Mouse (Mus musculus): Measurements from ENCODE around the gene Igfbp6. TPM values are rescaled to one million over a fixed set of nuclear protein-coding genes. Genes with fewer than 3 reads are reported as not detected.

The Igfbp6 gene
- total and polyA plus RNA-seq, 3 experiments: 0.30 to 1.3 TPM; not detected in 1

DNA sequence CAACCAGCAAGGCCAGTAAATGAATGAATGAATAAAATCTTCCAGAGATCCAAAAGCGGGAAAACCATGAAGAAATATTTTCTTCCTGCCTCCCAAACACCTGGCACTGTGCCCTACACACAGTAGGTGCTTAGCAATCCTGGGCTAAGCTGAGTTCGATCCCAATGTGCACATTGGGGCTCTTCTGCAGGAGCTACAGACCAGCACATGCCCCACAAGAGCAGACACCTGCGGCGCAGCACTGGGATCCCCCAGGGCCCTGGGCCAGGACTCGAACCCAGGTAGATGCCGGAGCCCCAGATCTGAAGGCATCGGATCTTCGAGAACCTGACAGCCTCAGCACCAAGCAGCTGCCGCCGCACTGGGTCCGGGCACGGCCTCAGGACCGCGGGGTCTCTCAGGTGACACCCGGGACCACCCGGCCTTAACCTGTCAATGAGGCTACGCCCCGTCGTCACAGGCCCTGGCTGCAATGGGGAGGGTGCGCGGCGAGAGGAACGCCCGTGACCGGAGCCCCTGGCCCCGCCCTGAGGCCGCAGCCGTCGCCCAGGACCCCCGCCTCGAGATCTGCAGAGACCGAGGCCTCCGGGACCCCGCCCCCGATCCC, 8.5 kb upstream of the Igfbp6 start:
- Histone ChIP-seq H3K36me3 (replicated peaks) (peaks cover 32% of the 10 kb centered on the region), H3K27me3 (ENCODE audit: insufficient read depth, low read length) (no peaks in the 10 kb centered on the region; the same call in 1 of the 2 replicates), H3K4me3 (ENCODE audit: low read depth, low read length) (peak overlapping the region; percentile 91), H3K4me1 (ENCODE audit: insufficient read depth, low read depth, low read length) (peaks cover 37% of the 10 kb centered on the region), H3K9me3 (replicated peaks) (no peaks in the 10 kb centered on the region)
- no peak for DNase-seq (ENCODE audit: low spot score)
- no peak for ATAC-seq (ENCODE audit: extremely low read depth, insufficient number of reproducible peaks, low FRiP score, poor library complexity, severe bottlenecking)
- TF ChIP-seq GATA1 (IDR thresholded peaks at IDR 0.05; ENCODE audit: borderline replicate concordance, low read length): no peak
- TF ChIP-seq CTCF (IDR thresholded peaks at IDR 0.05; ENCODE audit: low read depth, low read length): no peak
- no peak for TF ChIP-seq POLR2AphosphoS5 (IDR thresholded peaks at IDR 0.05; ENCODE audit: insufficient replicate concordance, low read depth, low read length)
- TF ChIP-seq TAL1 (conservative IDR thresholded peaks at IDR 0.05; ENCODE audit: low read depth, low read length): no peak
- no peak for TF ChIP-seq GATA2 (IDR thresholded peaks at IDR 0.05; ENCODE audit: borderline replicate concordance, low read depth, low read length)

DNA sequence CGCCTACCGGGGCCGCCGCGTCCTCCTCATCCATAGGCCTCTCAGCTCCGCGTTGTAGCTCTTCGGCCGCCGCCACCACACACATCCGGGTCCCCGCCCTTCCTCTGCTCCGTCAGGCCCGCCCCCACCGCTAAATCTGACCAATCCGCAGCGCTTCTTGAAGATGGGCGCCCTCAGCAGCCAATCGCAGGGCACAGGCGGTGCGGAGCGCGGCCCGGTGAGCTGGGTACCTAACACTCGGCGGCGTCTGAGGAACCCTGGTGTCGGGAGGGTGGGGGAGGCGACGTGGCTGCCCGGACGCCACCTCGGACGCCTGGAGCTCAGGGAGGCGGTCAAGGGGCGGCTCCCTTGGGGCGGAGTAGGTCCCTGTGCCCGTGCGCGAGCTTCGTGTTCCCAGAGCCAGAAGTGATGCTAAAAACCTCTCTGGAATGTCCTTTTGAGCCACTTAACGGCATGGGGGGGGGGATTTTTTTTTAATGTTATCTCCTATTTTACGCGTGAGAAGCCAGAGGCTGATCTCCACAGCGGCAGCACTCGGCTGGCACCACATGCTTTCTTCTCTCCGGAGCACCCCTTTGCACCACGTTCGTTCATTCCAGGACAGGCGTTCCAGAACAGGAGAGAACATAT, 7.9 kb upstream of the Igfbp6 start, which contains the start of gene Spryd3:
Spryd3 (minus strand) TSS at position 106 of the 630 bp plus-strand sequence.
- ATAC-seq (ENCODE audit: extremely low read depth, insufficient number of reproducible peaks, low FRiP score, poor library complexity, severe bottlenecking): peak; percentile 99
- peaks cover 25% of the 10 kb centered on the region for H3K36me3 ChIP-seq (replicated peaks)
- H3K4me1 ChIP-seq (ENCODE audit: insufficient read depth, low read depth, low read length): peaks cover 37% of the 10 kb centered on the region
- DNase-seq (ENCODE audit: low spot score): peak; percentile 100
- no peaks in the 10 kb centered on the region for H3K9me3 ChIP-seq (replicated peaks)
- peaks cover under 1% of the 10 kb centered on the region; the same call in 1 of the 2 replicates for H3K27me3 ChIP-seq (ENCODE audit: insufficient read depth, low read length)
- no peak for TF ChIP-seq TAL1 (conservative IDR thresholded peaks at IDR 0.05; ENCODE audit: low read depth, low read length)
- no peak for TF ChIP-seq GATA2 (IDR thresholded peaks at IDR 0.05; ENCODE audit: borderline replicate concordance, low read depth, low read length)
- TF ChIP-seq CTCF (IDR thresholded peaks at IDR 0.05; ENCODE audit: low read depth, low read length): no peak
- TF ChIP-seq GATA1 (IDR thresholded peaks at IDR 0.05; ENCODE audit: borderline replicate concordance, low read length): no peak
- TF ChIP-seq POLR2AphosphoS5 (IDR thresholded peaks at IDR 0.05; ENCODE audit: insufficient replicate concordance, low read depth, low read length): no peak
- peak within 1 kb of the TSS; percentile 91 for H3K4me3 ChIP-seq (ENCODE audit: low read depth, low read length)

DNA sequence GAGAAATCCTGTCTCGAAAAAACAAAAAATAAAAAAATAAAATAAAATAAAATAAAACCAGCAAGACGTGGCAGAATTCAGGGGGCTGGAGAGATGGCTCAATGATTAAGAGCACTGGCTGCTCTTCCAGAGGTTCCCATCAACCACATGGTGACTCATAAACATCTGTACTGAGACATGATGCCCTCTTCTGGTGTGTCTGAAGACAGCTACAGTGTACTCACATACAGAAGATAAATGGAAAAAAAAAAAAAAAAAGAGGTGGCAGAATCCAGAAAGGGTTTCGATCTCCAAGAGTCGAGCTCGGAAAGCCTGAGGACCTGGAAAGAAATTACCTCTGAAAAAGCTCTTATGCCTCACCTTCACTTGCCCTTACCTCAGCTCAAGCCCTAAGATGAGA, 3.0 kb upstream of the Igfbp6 start:
- H3K36me3 ChIP-seq (replicated peaks): no peaks in the 10 kb centered on the region
- DNase-seq (ENCODE audit: low spot score) (no peak), ATAC-seq (ENCODE audit: extremely low read depth, insufficient number of reproducible peaks, low FRiP score, poor library complexity, severe bottlenecking) (no peak)
- peaks cover 45% of the 10 kb centered on the region for H3K4me1 ChIP-seq (ENCODE audit: insufficient read depth, low read depth, low read length)
- TF ChIP-seq GATA1 (IDR thresholded peaks at IDR 0.05; ENCODE audit: borderline replicate concordance, low read length) (no peak), POLR2AphosphoS5 (IDR thresholded peaks at IDR 0.05; ENCODE audit: insufficient replicate concordance, low read depth, low read length) (no peak), CTCF (IDR thresholded peaks at IDR 0.05; ENCODE audit: low read depth, low read length) (no peak), GATA2 (IDR thresholded peaks at IDR 0.05; ENCODE audit: borderline replicate concordance, low read depth, low read length) (no peak), TAL1 (conservative IDR thresholded peaks at IDR 0.05; ENCODE audit: low read depth, low read length) (no peak)
- peaks cover 48% of the 10 kb centered on the region for H3K27me3 ChIP-seq (ENCODE audit: insufficient read depth, low read length)
- no peaks in the 10 kb centered on the region for H3K9me3 ChIP-seq (replicated peaks)
- H3K4me3 ChIP-seq (ENCODE audit: low read depth, low read length): no peak overlapping the region

DNA sequence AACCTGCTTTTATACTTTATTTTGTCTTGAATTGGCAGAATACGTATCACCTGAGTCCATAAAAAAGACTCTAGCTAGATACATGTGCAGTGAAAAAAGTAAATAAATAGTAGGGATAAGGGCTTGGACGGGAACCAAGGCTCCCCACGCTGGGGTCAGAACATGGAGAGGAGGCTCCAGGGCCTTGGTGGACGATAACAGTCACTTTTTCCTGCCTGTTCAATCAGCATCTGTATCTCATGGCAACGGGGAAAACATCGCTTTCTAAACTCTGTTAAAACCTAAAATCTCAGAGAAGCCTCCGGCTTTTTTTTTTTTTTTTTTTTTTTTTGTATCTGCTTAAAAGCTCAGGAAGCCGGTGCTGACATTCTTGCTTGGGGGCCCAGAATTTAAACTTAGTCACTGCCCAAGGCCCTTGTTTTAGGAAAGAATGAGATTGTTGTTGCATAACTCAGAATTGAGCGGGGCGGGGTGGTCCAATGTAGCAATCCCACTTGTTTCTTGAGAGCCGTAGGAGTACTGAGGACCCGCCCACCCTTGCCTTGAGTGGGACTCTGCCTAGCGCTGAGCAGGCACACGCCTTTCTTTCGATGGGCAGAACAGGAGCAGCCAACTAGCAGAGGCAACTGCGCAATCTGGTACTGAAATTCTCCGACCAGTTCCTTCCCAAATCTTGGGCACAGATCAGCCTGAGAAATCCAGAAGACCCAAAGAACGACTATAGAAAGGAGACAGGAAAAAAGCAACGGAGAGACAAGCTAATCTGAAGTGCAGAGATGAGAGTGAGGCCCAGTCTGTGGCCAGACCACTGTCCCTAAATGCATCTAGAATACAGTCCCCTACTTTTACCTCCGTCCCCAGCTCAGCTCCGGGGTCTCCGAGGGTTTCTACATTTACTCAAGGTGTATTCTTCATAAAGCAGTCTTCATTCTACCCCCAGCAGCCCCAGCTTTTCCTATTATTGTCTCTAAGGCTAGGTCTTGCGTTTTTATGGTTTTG, 949 bp upstream of the Igfbp6 start:
- ATAC-seq (ENCODE audit: extremely low read depth, insufficient number of reproducible peaks, low FRiP score, poor library complexity, severe bottlenecking): no peak
- peaks cover 51% of the 10 kb centered on the region for H3K27me3 ChIP-seq (ENCODE audit: insufficient read depth, low read length)
- H3K4me3 ChIP-seq (ENCODE audit: low read depth, low read length): no peak overlapping the region
- no peaks in the 10 kb centered on the region for H3K36me3 ChIP-seq (replicated peaks)
- H3K4me1 ChIP-seq (ENCODE audit: insufficient read depth, low read depth, low read length): peaks cover 49% of the 10 kb centered on the region
- H3K9me3 ChIP-seq (replicated peaks): no peaks in the 10 kb centered on the region
- TF ChIP-seq TAL1 (conservative IDR thresholded peaks at IDR 0.05; ENCODE audit: low read depth, low read length) (no peak), GATA2 (IDR thresholded peaks at IDR 0.05; ENCODE audit: borderline replicate concordance, low read depth, low read length) (no peak), POLR2AphosphoS5 (IDR thresholded peaks at IDR 0.05; ENCODE audit: insufficient replicate concordance, low read depth, low read length) (no peak), CTCF (IDR thresholded peaks at IDR 0.05; ENCODE audit: low read depth, low read length) (no peak), GATA1 (IDR thresholded peaks at IDR 0.05; ENCODE audit: borderline replicate concordance, low read length) (no peak)
- no peak for DNase-seq (ENCODE audit: low spot score)

DNA sequence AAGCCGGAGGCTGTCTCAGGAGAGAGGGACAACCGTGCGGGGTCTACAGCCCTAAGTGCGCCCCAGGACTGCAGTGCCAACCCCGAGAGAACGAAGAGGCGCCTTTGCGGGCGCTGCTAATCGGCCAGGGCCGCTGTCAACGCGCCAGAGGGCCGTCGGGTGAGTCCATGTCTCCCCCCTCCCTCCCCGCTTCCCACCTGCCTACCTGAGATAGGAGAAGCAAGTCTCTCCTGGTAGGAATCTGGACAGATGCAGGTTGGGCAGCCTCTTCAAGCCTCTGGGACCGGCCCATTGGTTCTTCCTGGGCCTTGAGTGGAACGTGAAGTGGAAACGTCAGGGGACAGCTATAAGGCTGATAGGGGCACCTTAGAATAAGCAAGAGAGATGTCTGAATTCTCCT, 564 bp downstream of the Igfbp6 start:
- no peak for ATAC-seq (ENCODE audit: extremely low read depth, insufficient number of reproducible peaks, low FRiP score, poor library complexity, severe bottlenecking)

DNA sequence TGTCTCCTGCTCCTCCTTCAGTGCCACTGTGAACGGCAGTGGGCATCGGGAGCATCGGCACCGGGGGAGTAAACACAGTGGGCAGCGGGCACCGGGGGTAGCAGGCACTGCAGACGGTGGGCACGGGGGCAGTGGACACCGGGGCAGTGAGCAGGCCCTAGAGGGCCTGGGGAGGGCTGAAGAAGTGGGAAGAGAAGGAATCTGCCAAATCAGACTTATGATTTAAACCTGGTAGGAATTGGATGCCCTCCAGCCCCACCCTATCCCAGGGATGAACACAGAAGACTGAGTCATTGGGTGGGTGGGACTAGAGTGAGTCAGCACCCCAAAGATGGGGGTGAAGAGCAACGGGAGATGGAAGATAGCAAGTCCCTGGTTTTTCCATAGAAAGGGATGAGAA, 1.2 kb downstream of the Igfbp6 start:
- Histone ChIP-seq H3K36me3 (replicated peaks) (no peaks in the 10 kb centered on the region), H3K9me3 (replicated peaks) (no peaks in the 10 kb centered on the region), H3K27me3 (ENCODE audit: insufficient read depth, low read length) (peaks cover 51% of the 10 kb centered on the region), H3K4me1 (ENCODE audit: insufficient read depth, low read depth, low read length) (peaks cover 53% of the 10 kb centered on the region), H3K4me3 (ENCODE audit: low read depth, low read length) (no peak overlapping the region)
- TF ChIP-seq TAL1 (conservative IDR thresholded peaks at IDR 0.05; ENCODE audit: low read depth, low read length) (no peak), CTCF (IDR thresholded peaks at IDR 0.05; ENCODE audit: low read depth, low read length) (no peak), POLR2AphosphoS5 (IDR thresholded peaks at IDR 0.05; ENCODE audit: insufficient replicate concordance, low read depth, low read length) (no peak), GATA2 (IDR thresholded peaks at IDR 0.05; ENCODE audit: borderline replicate concordance, low read depth, low read length) (no peak), GATA1 (IDR thresholded peaks at IDR 0.05; ENCODE audit: borderline replicate concordance, low read length) (no peak)
- DNase-seq (ENCODE audit: low spot score) (no peak), ATAC-seq (ENCODE audit: extremely low read depth, insufficient number of reproducible peaks, low FRiP score, poor library complexity, severe bottlenecking) (no peak)

More for the DNA sequence above, 564 bp downstream of the Igfbp6 start:
- TF ChIP-seq CTCF (IDR thresholded peaks at IDR 0.05; ENCODE audit: low read depth, low read length): no peak
- Histone ChIP-seq H3K36me3 (replicated peaks) (no peaks in the 10 kb centered on the region), H3K9me3 (replicated peaks) (no peaks in the 10 kb centered on the region), H3K27me3 (ENCODE audit: insufficient read depth, low read length) (peaks cover 51% of the 10 kb centered on the region), H3K4me3 (ENCODE audit: low read depth, low read length) (no peak overlapping the region), H3K4me1 (ENCODE audit: insufficient read depth, low read depth, low read length) (peaks cover 49% of the 10 kb centered on the region)
- DNase-seq (ENCODE audit: low spot score): no peak

Data from G1E (cell line).